Mouse (Mus musculus) monocyte, adult 59 days (primary cell): ENCODE data around the gene Asns. TPM values are rescaled to one million over a fixed set of nuclear protein-coding genes. Genes with fewer than 3 reads are reported as not detected.

ENCODE experiments used
- total RNA-seq, 2 experiments: library from RNA; stranded (reverse); gene quantifications; one replicate each; pipeline ENCODE4 v1.2.4; 2023

Asns gene
- total RNA-seq, result 1 to 10 TPM; 4.8 to 5.7 TPM

GRCm38 (mm10) chr6:7692884-7693585 lies at the start of gene Asns:
TSS of gene Asns (minus strand) at chr6:7693254.

Other genes starting within 250 kb of the Asns start
- not detected for gene Tac1, start 138.4 kb downstream of the Asns start, total RNA-seq
- 10 to 100 TPM; 31.9 to 32.7 TPM for gene C1galt1, start 151.6 kb upstream of the Asns start, total RNA-seq